Mouse (Mus musculus): ENCODE data around the gene Pabpc1l.

Pabpc1l gene

DNA sequence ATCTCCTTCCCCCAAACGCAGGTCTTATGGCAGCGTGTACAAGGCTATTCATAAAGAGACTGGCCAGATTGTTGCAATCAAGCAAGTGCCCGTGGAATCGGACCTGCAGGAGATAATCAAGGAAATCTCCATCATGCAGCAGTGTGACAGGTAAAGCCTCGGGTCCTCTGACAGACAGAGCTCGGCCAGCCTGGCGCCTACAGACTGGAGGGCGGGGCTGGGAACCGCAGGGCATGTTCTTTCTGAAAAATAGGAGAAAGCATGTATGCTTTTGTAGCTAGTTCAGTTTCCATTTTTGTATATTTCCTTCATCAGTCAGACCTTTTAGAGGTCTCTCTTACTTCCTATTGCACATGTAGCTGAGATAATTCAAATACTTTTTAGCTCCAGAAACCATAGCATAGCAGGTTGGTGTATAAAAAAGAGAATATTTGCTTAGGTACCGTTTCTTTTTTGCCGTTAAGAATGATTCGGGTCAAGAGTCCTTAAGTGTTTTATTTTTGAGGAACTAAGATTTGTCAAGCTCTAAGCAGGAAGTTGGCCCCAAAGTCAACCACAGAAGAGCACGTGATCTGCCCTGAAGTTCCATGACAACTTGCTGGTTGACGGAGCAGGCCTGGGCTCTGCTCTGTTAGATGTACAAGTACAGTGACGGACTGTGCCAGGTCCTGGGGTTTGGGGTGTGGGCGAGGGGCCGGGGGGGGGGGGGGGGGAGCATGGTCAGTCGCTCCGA, 58.5 kb downstream of the Pabpc1l start:
- DNase-seq (ENCODE audit: low read depth, low spot score) = no peak

DNA sequence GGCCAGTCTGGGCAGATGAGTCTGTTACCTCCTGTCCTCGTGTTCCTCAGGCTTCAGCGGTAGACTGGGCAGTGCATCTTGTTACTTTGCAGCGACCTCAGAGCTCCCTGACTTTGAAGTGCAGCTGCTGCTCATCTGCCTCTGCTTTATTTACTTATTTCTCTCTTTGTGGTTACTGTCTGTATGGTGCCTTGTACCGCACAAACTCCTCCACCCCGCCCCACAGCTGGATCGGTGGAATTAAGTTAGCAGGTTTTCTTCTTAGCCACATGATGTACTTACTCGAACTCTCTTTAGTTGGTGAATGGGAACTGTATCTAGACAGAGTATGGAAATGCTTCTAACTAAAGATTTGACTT, 59.1 kb downstream of the Pabpc1l start:
- DNase-seq (ENCODE audit: low read depth, low spot score) = no peak

GRCm38 (mm10) chr2:164087416-164088017, 62.3 kb downstream of the Pabpc1l start:
- DNase-seq (ENCODE audit: low read depth, low spot score) = no peak

GRCm38 (mm10) chr2:164089508-164089907, 64.3 kb downstream of the Pabpc1l start:
- DNase-seq (ENCODE audit: low read depth, low spot score) = no peak

DNA sequence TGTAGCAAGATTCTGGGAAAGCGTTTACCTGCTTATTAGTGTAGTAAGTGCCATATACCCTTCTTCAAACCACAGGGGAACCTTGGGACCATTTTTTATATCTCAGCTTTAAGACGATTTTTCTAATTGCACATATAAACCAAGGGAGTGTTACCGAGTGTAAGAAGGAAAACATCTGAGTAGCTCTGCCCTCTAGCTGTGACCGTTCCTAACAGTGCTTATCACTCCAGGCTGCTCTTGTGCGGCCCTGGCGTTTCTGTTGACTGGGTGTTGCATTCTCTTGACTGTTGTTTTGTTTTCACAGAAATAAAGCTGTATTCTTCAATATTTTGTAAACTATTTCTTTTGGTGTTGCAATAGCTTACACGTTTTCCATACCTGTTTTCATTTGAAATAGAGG, 68.9 kb downstream of the Pabpc1l start:
- no peak for DNase-seq (ENCODE audit: low read depth, low spot score)

- no peak for DNase-seq (ENCODE audit: low read depth, low spot score)
Measured at GRCm38 (mm10) chr2:164098603-164099250, 73.5 kb downstream of the Pabpc1l start.
